Mouse (Mus musculus) liver, adult 2 months (tissue): ENCODE results near the gene Kbtbd8. TPM values are rescaled to one million over a fixed set of nuclear protein-coding genes. Genes with fewer than 3 reads are reported as not detected.

ENCODE experiments used
- DNase-seq: peaks from one replicate; pipeline ENCODE4 v3.0.0-alpha.2; 2011; ENCODE audit warnings: low read depth, low spot score; ENCODE audit errors: extremely low read depth
- H3K27ac ChIP-seq: fragments of 200-500 bp; replicated peaks from 2 replicates; pipeline ENCODE4 v1.5.1; 2012; ENCODE audit warnings: low read depth, mild to moderate bottlenecking, control low read depth, inconsistent platforms, low read length; ENCODE audit not compliant: insufficient read depth
- H3K27me3 ChIP-seq: fragments of 200-500 bp; 2 replicates; pipeline ENCODE4 v1.6.1; 2012; ENCODE audit warnings: mild to moderate bottlenecking, moderate library complexity, low read length, inconsistent platforms; ENCODE audit not compliant: control insufficient read depth, insufficient read depth
- H3K36me3 ChIP-seq: fragments of 200-500 bp; 2 replicates; pipeline ENCODE4 v1.6.1; 2012; ENCODE audit warnings: low read length, inconsistent platforms; ENCODE audit not compliant: control insufficient read depth, insufficient read depth
- H3K4me1 ChIP-seq: fragments of 200-500 bp; 2 replicates; pipeline ENCODE4 v1.6.1; 2011; ENCODE audit warnings: low read length; ENCODE audit not compliant: control insufficient read depth, insufficient read depth
- H3K4me3 ChIP-seq: fragments of 200-500 bp; 2 replicates; pipeline ENCODE4 v1.5.1; 2011; ENCODE audit warnings: low read depth, mild to moderate bottlenecking, control low read depth, low read length, moderate library complexity; ENCODE audit not compliant: insufficient read depth
- H3K79me2 ChIP-seq: fragments of 200-500 bp; 2 replicates; pipeline ENCODE4 v1.6.1; 2012; ENCODE audit warnings: inconsistent platforms, mild to moderate bottlenecking, low read length, moderate library complexity; ENCODE audit not compliant: control insufficient read depth, insufficient read depth
- H3K9ac ChIP-seq: fragments of 200-500 bp; 2 replicates; pipeline ENCODE4 v1.6.1; 2012; ENCODE audit warnings: low read depth, mild to moderate bottlenecking, control low read depth, inconsistent platforms, low read length
- CTCF ChIP-seq: fragments of 200-500 bp; IDR thresholded peaks from 2 replicates; pipeline ENCODE4 v1.5.1; 2011; ENCODE audit warnings: low read depth, low read length, control low read depth
- POLR2A ChIP-seq: fragments of 200-500 bp; IDR thresholded peaks from 2 replicates; pipeline ENCODE4 v1.6.1; 2011; ENCODE audit warnings: low read length, control low read depth; ENCODE audit not compliant: insufficient read depth; ENCODE audit errors: extremely low read depth
- WGBS: fragments of 180-500 bp; shearing (Covaris S2); methylation state at CpG from one replicate; pipeline ENCODE4 v1.1.7; 2018; 5-methylcytosine and 5-hydroxymethylcytosine counted together
- polyA plus RNA-seq: library from polyadenylated mRNA; depleted of rRNA; stranded (reverse); fragments of >200 nt; gene quantifications from 2 replicates; pipeline ENCODE4 v1.2.3, GENCODE M21; 2012; rRNA removed
- total RNA-seq: library from RNA; depleted of rRNA; stranded (reverse); fragments of >200 nt; gene quantifications from 2 replicates; pipeline ENCODE4 v1.2.3, GENCODE M21; 2014; rRNA removed

The Kbtbd8 gene
- total and polyA plus RNA-seq, 2 experiments: 0.22 to 0.83 TPM

DNA sequence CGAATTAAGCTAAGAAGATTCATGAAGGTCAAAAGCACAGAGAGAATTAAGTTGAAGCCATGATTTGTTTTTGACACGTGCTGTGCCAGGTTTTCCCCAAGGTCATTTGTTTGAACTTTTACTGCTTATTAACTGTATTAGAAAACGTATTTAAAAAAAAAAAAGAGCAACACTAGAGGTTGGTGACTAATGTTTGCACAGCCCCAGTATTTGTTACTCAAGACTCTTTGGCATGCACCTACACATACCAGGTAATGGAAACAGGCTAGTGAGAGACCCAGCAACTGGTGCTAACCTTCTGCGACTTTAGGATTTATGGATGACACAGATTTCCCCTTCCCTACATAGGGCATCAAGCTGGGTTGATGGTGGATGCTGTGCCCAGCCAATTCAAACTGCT lies 46.9 kb downstream of the Kbtbd8 start:
- no peak overlapping the region for H3K4me3 ChIP-seq
- no peak for TF ChIP-seq POLR2A
- no peak for TF ChIP-seq CTCF
- WGBS: 18% methylated on average over 4 of the region's 4 CpGs

GRCm38 (mm10) chr6:95165630-95166029 lies 48.6 kb downstream of the Kbtbd8 start:
- H3K4me1 ChIP-seq: peaks cover 3% of the 10 kb centered on the region; the same call in 1 of the 2 replicates
- no peak overlapping the region for H3K4me3 ChIP-seq
- no peak for TF ChIP-seq POLR2A
- H3K27ac ChIP-seq: no peak overlapping the region
- no peaks in the 10 kb centered on the region for H3K36me3 ChIP-seq
- no peak overlapping the region for H3K9ac ChIP-seq
- no peaks in the 10 kb centered on the region for H3K79me2 ChIP-seq
- DNase-seq: no peak
- no peaks in the 10 kb centered on the region for H3K27me3 ChIP-seq

More for the DNA sequence above, 46.9 kb downstream of the Kbtbd8 start:
- Histone ChIP-seq H3K27me3 (no peaks in the 10 kb centered on the region), H3K27ac (no peak overlapping the region), H3K36me3 (no peaks in the 10 kb centered on the region), H3K9ac (no peak overlapping the region), H3K79me2 (no peaks in the 10 kb centered on the region), H3K4me1 (peaks cover 3% of the 10 kb centered on the region; the same call in 1 of the 2 replicates)
- DNase-seq: peak; percentile 62

DNA sequence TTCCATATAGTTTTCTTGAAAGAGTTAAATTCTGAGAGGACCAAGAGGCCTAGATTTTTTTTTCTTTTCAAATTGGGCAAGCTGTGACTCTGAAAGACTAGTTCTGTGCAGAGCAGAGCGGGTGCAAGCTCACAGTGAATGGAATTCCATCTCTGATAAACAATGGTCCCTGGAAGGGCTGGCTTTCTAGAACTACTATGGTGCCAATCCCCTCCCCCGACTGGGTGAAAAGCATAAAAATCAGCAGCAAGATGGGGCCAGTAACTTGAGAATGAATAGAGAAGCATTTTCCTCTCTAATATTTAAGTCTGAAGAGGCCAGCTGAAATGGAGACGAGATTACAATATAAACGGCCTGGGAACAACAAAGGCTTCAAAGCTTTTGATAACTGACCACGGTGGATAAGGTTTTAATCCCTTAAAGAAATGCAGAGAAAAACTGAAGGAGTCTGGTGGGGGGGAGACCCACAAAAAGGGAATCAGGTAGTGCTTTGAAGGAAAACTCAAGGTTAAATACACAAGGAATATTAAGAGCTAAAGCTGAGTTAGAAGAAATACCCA lies 50.7 kb downstream of the Kbtbd8 start:
- Histone ChIP-seq H3K36me3 (no peaks in the 10 kb centered on the region), H3K27me3 (no peaks in the 10 kb centered on the region), H3K79me2 (no peaks in the 10 kb centered on the region), H3K27ac (no peak overlapping the region), H3K4me3 (no peak overlapping the region), H3K9ac (no peak overlapping the region), H3K4me1 (peaks cover 3% of the 10 kb centered on the region; the same call in 1 of the 2 replicates)
- no peak for DNase-seq
- TF ChIP-seq CTCF (no peak), POLR2A (no peak)
- 67% methylated on average over 5 of the region's 5 CpGs for WGBS

DNA sequence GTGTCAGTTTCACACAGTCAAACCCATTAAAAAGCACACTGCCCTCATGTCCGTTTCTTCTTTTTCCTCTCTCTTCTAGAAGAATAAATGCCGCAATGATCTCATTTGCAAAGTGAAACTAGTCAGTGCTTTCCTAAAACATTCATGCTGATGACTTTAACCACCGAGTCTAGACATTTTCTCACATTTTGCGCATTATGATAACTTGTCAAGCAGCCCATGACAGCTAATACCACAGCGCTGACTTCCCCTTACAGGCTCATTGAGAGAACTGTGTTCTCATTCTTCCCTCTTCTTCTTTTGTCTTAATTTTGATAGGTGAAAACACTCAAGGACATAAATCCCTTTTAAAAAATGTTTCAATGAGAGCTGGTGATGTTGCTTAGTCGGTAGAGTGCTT lies 52.4 kb downstream of the Kbtbd8 start:
- no peaks in the 10 kb centered on the region for H3K36me3 ChIP-seq
- no peak overlapping the region for H3K27ac ChIP-seq
- TF ChIP-seq CTCF: no peak
- no peak for TF ChIP-seq POLR2A
- no peak overlapping the region for H3K9ac ChIP-seq
- H3K4me3 ChIP-seq: no peak overlapping the region
- H3K79me2 ChIP-seq: no peaks in the 10 kb centered on the region
- WGBS: 86% methylated on average over 6 of the region's 6 CpGs
- no peaks in the 10 kb centered on the region for H3K4me1 ChIP-seq
- H3K27me3 ChIP-seq: no peaks in the 10 kb centered on the region
- DNase-seq: no peak

- 90% methylated on average over 9 of the region's 9 CpGs for WGBS
- Histone ChIP-seq H3K27me3 (no peaks in the 10 kb centered on the region), H3K79me2 (no peaks in the 10 kb centered on the region), H3K4me3 (no peak overlapping the region), H3K36me3 (no peaks in the 10 kb centered on the region), H3K9ac (no peak overlapping the region), H3K27ac (no peak overlapping the region), H3K4me1 (no peaks in the 10 kb centered on the region)
- TF ChIP-seq POLR2A: no peak
- TF ChIP-seq CTCF: no peak
- no peak for DNase-seq
Observed at GRCm38 (mm10) chr6:95174311-95175143, 57.5 kb downstream of the Kbtbd8 start.

Other genes starting within 250 kb of the Kbtbd8 start
- not detected in 2 replicates for gene Gm10234, start 204.9 kb downstream of the Kbtbd8 start, total RNA-seq
- gene Gm10234, start 204.9 kb downstream of the Kbtbd8 start, polyA plus RNA-seq: not detected in 2 replicates